Mouse (Mus musculus) left cerebral cortex, adult 9 months (tissue): Measurements from ENCODE around the gene Mars.

Experiments used
- DNase-seq, 2 experiments: peaks; one replicate each; pipeline ENCODE4 v3.0.0; 2022; ENCODE audit warnings: low spot score in 2 of 2

Gene Mars

DNA sequence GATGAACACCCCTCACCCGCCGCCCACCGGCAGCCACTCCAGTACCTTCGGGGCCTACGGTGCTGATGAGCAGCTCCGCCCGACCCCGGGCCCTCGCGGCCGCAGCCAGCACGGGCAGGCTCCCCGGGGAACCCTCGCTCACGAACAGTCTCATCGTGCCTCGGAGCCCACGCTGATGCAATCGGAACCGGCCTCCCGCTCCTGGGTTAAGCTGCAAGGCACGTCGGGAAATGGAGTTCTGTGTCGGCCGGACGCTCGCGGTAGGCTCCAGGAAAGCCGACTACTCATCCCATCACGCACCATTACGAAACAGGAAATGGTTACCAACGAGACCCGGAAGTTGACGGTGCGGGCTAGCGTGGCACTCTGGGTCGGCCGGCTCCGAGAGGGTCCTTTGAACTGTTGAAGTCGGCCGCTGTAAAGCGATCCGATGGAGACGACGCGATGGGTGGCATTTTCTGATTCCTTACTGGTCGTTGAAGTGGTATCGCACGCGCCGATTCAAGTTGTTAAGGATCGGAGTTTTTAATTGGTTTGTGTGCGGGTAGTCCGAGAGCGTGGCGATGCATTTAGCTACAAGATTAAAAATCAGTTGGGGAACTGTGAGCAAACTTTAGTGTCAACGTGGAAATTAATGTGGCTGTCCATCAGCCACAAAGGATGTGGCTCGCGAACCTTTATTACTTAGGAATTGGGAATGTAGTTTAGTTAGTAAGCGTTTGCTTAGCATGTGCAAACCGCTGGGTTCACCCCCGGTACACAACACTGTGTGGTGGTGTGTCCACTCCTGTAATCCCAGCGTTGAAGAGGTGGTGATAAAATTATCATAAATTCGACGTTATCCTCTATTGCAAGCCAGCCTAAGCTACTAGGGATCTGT is at the start of gene Mars:
TSS of gene Mars (minus strand) at position 311 of the 880 bp plus-strand sequence.
- DNase-seq = peak; percentile 90 to 96

- DNase-seq = no peak
Measured at GRCm38 (mm10) chr10:127360714-127361113, 49.1 kb upstream of the Mars start.

- no peak for DNase-seq
Measured at GRCm38 (mm10) chr10:127355336-127355735, 43.8 kb upstream of the Mars start.

DNA sequence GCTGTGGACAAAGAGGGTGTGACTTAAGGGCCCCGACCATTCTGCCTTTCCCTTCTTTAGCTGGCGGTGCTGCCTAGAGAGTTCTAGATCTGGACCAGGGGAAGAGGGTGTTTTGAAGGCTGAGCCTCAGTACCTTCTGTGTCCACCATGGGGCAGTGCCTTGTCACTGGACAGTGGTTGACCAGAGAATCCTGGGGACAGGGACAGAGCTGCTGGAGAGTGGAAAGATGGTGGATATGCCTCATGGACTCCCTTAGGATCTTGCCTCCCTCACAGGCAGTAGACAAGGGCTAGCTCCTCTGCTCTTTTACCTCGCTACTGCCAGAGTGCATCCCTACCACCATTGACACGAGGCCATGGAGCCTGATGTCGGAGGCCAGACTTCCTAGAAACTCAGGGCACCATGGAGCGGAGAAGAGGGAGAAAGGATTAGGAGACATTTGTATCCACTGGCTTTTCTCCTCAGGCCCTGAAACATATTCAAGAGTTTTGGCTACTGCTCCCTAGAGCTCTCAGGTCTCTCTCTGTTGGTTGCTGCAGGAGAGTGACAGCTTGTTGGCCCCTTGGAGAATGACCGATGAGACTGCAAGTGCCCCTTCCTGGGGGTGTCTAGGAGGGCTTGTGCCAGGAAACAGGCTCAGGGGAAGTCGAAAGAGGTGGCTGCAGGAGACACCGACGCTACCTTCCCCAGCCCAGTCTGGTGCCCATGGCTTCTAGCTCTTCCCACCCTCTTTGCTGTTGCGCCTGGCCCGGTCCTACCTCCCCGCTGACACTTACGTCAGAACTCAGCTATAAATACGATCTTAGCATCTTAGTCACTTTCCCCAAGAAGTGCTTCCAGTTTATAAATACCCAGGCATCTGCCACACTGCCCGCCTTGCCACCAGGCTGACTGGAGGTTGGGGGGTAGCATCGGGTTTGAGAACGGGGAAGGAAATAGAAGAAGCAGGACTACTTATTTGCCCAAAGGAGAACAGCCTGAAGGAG is 42.6 kb upstream of the Mars start, which contains the start of gene Inhbe:
TSS of gene Inhbe (minus strand) at position 503 of the 987 bp plus-strand sequence.
- peak; percentile 85 to 90 for DNase-seq

DNA sequence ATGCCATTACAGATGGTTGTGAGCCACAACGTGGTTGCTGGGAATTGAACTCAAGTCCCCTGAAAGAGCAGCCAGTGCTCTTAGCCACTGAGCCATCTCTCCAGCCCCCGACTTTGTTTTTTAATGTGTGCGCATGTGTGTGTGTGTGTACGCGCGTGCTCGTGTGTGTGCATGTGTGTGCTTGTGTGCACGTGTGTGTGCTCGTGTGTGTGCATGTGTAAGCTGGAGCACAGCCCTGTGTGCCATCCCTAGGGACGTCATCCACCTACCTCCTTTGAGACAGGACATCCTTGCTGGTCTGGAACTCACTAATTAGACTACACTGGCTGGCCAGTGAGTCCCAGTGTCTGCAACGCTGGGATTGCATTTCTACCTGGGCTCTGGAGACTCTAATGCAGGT is 41.2 kb upstream of the Mars start:
- no peak for DNase-seq

DNA sequence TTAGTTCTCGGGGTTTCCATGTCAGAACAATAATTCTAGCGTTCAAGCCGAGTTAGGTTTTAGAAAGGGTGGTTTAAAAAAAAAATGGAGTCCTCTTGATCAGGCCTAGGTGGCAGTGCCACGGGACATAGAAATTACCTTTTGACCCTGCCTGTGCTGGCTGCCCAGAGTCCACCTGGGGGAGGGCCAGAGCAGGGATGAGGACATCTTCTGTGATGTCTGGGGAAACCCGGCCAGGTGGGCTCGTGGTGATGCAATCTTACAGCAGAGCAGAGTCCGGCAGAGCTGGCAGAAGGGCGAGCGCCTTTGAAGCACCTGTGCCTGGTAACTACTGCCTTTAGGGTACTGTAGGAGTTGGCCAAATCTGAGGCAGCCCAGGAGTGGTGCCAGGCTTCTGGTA is 40.6 kb upstream of the Mars start:
- DNase-seq = no peak

DNA sequence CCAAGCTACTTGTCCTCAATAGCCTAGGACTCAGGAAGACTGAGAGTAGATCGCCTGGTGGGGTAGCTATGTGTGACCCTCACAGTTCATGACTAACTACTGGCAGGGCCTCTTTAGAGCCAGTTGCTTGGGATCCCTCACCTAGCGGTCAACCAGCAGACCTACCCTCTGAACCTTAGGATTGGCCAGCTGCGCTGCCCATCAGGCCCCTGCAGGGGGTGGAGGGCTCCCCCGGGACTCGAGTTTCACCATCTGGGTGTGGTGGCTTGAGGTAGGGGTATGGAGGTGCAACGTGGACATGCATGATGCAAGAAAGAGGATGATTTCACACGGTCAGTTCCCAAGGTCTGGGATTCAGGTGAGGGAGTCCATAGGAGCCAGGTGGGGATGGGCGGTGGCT is 40.1 kb upstream of the Mars start:
- no peak for DNase-seq

DNA sequence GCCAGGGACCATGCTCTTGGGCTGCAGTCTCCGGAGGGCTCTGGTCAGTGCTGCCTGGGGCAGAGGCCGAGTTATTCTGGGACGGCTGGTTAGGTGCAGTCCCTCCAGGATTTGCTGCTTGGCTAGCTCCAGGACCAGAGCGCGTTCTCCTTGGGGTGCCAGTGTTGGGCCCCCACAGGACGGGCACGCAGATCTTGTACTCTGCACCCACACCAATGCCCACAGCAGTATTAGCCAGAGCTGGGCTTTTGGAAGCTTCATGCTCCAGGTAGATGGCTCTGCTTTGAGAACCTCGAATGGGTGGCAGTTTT is 39.7 kb upstream of the Mars start:
- no peak for DNase-seq

DNA sequence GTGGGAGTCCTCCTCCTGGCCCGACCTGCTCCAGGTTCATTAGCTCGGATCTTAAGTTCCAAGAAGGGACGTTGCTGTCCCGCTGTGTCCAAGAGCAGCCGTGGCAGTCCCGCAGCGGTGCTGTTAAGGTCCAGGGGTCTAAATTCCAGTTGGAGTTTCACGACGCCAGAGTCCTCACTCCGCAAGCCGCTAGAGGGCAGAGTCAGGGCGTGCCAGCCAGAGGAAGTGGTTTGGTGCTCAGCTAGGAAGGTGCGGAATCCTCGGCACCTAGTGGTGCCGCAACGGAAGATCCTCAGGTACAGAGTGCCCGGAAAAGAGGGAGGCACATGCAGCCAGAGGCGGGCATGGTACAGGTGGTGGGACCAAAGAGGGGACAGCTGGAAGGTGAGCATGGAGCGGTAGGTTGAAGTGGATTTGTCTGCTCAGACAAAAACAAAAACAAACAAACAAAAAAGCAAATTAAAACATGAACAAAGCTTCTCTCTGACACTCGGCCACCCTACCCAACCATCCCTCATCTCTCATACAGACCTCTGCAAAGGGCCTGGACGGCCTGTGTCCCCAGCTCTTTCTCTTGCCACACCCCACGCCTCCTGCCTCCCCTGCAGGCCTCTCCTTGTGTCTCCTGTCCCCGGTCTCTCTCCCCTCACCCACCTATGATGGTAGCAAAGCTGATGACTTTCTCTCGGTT is 39.2 kb upstream of the Mars start:
- peak in 1 of 2 experiments; percentile 77 for DNase-seq

DNA sequence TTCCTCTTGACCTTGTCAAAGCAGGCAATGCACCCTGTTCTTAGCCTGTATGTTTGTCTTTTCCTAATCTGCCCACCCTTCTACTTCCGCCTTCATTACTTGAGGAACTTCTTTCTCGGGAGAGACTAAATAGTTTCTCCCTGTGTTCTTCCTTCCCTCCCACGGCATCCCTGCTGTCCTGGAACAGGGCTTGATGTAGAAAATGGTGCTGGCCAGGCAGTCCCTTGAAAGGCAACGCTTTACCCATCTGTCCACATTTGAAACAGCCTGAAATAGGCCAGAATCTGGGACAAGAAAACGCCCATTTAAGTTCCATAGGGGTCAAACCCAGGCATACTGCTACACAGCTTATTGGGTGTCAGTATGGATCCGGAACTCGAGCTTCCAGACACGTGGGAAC is 38.2 kb upstream of the Mars start:
- peak in 1 of 2 experiments; percentile 55 for DNase-seq

DNA sequence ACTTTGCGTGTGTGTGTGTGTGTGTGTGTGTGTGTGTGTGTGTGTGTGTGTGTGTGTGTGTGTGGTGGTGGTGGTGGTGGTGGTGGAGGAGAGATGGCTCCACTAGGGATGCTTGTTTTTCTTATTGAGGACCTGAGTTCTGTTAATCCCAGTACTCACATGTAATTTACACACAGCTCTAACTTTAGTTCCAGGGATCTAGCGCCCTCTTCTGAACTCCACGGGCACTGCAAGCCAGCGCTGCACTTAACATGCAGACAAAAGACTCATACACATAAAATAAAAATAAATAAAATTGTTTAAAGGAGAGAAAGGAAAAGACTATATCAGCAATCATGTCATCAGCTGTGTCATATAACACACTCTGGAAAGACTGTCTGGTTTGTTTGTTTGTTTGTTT is 37.4 kb upstream of the Mars start:
- DNase-seq = no peak

DNA sequence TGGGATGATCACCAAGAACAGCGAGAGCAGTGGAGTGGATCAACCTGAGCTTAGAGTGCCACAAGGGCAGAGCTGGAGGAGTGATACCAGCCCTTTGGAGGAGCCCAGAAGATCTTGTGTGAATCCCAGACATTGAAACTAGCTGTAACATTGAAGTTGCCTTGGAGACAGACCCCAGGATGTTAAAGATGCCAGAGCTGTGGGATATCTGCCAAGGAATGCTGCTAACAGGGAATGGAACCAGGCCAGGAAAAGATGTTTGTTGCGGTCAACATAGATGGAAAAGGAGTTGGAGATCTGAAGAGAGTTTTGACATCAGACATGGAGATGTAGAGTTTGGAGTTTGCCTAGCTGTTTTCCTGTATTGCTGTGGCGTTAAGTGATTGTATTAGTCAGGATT is 34.6 kb upstream of the Mars start:
- no peak for DNase-seq

GRCm38 (mm10) chr10:127343029-127343428 is 31.4 kb upstream of the Mars start:
- DNase-seq = no peak

DNA sequence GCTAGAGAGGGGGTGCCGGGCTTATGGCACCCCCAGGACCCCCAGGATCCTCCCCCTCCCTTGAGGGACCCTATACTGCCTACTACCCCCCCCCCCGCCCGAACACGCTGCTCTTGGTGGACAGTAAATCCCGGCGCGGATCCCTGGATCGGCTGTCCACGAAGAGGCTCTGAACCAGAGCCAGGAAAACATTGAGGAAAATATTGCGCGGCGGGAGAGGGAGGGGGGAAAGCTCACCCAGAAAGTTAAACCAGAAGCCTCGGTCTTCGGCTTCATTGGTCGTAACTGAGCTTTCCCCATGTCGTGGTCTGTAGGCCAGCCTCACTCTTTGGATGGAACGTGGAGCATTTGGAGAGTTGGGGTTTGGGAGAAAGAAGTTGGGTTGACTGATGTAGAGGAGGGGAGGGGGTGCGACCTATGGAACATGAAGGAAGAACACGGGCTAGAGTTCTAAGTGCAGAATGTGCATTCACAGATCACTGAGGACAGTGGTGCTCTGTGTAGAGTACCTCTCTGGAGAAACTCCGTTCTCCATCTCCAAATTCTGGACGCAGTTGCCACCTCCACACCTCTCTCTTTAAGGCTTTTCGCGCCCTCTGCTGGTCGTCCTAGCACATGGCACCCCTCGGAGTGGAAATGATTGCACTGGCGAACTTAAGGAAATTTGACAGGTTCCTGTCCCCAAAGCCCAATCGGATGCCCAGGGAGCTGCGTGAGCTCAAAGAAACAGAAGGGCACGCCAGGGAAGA is 30.5 kb upstream of the Mars start, which contains the start of gene Gli1:
TSS of gene Gli1 (minus strand) at position 84 of the 749 bp plus-strand sequence.
- peak in 1 of 2 experiments; percentile 79 for DNase-seq

GRCm38 (mm10) chr10:127341360-127341690 is 29.7 kb upstream of the Mars start:
- DNase-seq = no peak

- no peak for DNase-seq
Measured at GRCm38 (mm10) chr10:127340577-127341359, 29.2 kb upstream of the Mars start.

DNA sequence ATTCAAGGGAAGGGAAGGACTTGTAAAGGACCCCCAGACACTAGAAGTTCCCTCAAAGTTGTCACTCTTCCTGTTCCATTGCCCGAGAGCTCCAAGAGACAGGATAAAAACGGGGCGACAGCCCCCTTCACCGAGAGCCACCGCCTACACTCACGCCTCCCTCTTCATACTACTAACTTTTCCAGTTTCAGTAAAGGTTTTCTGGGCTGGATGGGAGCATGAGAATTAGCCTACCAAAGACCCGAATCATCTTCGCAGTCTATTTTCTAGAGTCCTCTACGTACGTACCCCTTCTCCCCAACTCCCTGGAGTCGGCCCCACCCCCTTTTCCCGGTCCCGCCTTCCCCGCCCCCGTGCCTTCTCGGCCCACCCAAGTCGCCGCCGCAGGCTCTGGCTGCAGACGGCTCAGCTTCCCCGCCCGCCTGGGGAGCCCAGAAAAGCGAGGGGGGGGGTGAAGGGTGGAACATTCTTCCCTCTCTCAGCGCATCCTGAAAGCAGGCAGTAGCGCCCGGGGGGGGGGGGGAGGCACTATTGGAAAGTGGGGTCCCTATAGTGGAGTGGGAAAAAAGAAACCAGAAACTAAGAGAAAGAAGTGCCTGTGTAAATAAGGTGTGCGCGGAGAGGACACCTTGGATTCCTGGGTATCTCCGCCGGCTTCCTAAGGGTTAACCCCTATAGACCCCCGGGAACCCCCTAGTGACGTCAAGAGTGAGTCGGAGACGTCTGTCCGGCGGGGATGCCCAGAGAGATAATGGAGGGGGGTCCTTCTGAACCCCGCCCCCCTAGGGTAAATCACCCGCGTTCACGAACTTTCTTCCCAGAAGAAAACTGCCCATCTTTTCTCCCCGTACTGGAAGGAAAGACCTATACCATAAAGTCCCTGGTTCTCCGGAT is 28.3 kb upstream of the Mars start:
- DNase-seq = no peak

- DNase-seq = peak; percentile 73 to 95
Measured at GRCm38 (mm10) chr10:127338930-127339682, 27.5 kb upstream of the Mars start.
